Mouse (Mus musculus): ENCODE measurements around the gene Gsg1. TPM values are rescaled to one million over a fixed set of nuclear protein-coding genes. Genes with fewer than 3 reads are reported as not detected.

Gsg1 gene
- polyA plus RNA-seq, 1 experiment from 2014 or later, result 0.87 TPM

- no peak overlapping the region for H3K9ac ChIP-seq (ENCODE audit: low read length)
- H3K27me3 ChIP-seq (ENCODE audit: control insufficient read depth, insufficient read depth, low read length), result no peaks in the 10 kb centered on the region
- no peaks in the 10 kb centered on the region for H3K9me3 ChIP-seq (replicated peaks; ENCODE audit: control insufficient read depth, low read length)
- WGBS, result 67% methylated on average over 4 of the region's 4 CpGs
- H3K4me1 ChIP-seq (ENCODE audit: control insufficient read depth, insufficient read depth, low read length), result peaks cover 7% of the 10 kb centered on the region; the same call in 1 of the 2 replicates
- ATAC-seq (ENCODE audit: insufficient read depth, low FRiP score), result no peak
- H3K4me2 ChIP-seq (ENCODE audit: low read depth, low read length), result no peak overlapping the region
- H3K36me3 ChIP-seq (ENCODE audit: control insufficient read depth, insufficient read depth, low read length), result no peaks in the 10 kb centered on the region
- H3K4me3 ChIP-seq (replicated peaks; ENCODE audit: low read length), result no peak overlapping the region
- no peak overlapping the region for H3K27ac ChIP-seq (ENCODE audit: low read length)
Measured at GRCm38 (mm10) chr6:135204869-135205268, 49.3 kb downstream of the Gsg1 start.

DNA sequence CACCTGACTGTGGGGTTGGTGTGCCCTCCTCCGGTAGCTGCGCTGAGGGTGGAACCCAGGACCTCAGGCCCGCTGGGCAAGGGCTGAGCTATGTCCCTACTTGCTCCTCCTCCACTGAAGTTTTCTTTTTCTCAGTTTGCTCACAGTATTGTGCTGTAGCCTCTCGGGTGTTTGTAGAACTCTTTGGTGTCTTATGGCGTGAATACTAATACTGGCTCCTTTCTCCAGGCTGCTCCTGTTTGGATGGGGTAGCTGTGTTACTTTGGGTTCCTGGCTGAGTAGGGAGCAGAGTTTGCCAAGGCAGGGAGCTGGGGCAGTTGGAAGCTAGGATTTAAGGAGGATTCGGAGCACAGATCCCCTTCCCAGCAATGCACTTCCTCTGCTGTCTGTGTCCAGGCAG lies 50.4 kb downstream of the Gsg1 start:
- Histone ChIP-seq H3K27me3 (ENCODE audit: control insufficient read depth, insufficient read depth, low read length) (no peaks in the 10 kb centered on the region), H3K4me2 (ENCODE audit: low read depth, low read length) (no peak overlapping the region), H3K4me3 (replicated peaks; ENCODE audit: low read length) (no peak overlapping the region), H3K4me1 (ENCODE audit: control insufficient read depth, insufficient read depth, low read length) (peaks cover 8% of the 10 kb centered on the region; the same call in 1 of the 2 replicates), H3K36me3 (ENCODE audit: control insufficient read depth, insufficient read depth, low read length) (no peaks in the 10 kb centered on the region), H3K9me3 (replicated peaks; ENCODE audit: control insufficient read depth, low read length) (no peaks in the 10 kb centered on the region), H3K9ac (ENCODE audit: low read length) (no peak overlapping the region), H3K27ac (ENCODE audit: low read length) (no peak overlapping the region)
- ATAC-seq (ENCODE audit: insufficient read depth, low FRiP score), result no peak
- WGBS, result 69% methylated on average over 6 of the region's 6 CpGs

DNA sequence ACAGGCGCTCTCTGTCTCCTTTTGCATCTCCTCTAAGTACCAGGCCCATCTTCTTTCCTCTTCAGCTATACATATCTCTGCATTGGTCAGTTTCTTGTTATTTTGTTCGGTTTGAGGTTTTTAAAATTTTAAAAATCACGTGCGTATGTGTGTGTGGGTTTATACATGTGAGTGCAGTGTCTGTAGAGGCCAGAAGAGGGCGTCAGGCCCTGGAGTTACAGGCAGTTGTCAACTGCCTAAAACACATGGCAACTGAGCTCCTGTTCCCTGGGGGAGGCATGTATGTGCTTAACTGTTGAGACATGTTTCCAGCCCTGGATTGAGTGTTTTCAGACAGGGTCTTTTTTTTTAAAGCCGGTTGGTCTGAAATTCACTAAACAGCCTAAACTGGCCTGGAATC lies 51.5 kb downstream of the Gsg1 start:
- Histone ChIP-seq H3K4me3 (replicated peaks; ENCODE audit: low read length) (no peak overlapping the region), H3K27me3 (ENCODE audit: control insufficient read depth, insufficient read depth, low read length) (no peaks in the 10 kb centered on the region), H3K9ac (ENCODE audit: low read length) (no peak overlapping the region), H3K36me3 (ENCODE audit: control insufficient read depth, insufficient read depth, low read length) (no peaks in the 10 kb centered on the region), H3K4me2 (ENCODE audit: low read depth, low read length) (no peak overlapping the region), H3K9me3 (replicated peaks; ENCODE audit: control insufficient read depth, low read length) (no peaks in the 10 kb centered on the region), H3K4me1 (ENCODE audit: control insufficient read depth, insufficient read depth, low read length) (peaks cover 10% of the 10 kb centered on the region; the same call in 1 of the 2 replicates), H3K27ac (ENCODE audit: low read length) (no peak overlapping the region)
- 92% methylated on average over 6 of the region's 6 CpGs for WGBS
- no peak for ATAC-seq (ENCODE audit: insufficient read depth, low FRiP score)

DNA sequence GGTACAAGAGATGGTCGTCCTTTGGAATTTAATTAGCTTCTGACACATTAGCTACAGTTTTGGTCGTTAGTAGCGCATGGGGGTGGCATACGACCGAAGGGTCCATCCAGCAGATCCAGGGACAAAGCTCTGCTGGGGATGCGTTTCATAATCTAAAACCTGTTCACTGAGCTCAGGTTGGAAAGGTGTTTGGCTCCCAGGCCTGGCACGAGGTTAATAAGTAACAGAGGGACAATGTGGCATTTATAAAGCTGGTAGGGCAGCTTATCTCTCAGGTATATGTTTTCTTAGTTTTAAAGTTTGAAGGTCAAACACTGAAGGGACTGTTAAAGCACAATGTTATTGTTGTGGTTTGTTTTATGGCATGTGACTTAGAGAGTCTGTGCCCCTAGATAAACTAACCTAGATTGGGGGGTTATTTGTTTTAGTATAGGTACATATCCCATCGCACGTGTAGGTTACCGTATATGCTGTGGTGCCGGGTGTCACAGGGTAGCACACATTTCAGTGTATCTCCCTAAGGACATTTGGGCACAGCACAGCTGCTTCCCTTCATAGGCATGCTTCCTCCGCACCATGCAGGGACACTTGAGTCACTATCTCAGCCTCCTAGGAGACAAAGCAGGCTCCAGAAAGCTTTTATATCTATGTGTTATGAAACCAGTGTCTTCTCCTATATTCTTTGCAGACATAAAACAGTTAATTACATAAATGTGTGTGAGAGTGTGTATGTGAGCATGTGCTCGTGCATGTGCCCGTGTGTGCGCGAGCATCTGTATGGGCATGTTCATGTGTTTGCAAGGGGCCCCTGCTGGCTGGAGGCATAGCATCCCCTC lies 53.8 kb downstream of the Gsg1 start:
- H3K4me2 ChIP-seq (ENCODE audit: low read depth, low read length), result peak overlapping the region; percentile 38
- peak overlapping the region; percentile 67 for H3K27ac ChIP-seq (ENCODE audit: low read length)
- H3K9me3 ChIP-seq (replicated peaks; ENCODE audit: control insufficient read depth, low read length), result no peaks in the 10 kb centered on the region
- no peak overlapping the region; the same call in 1 of the 2 replicates for H3K4me3 ChIP-seq (replicated peaks; ENCODE audit: low read length)
- ATAC-seq (ENCODE audit: insufficient read depth, low FRiP score), result peak; percentile 81
- H3K4me1 ChIP-seq (ENCODE audit: control insufficient read depth, insufficient read depth, low read length), result peaks cover 10% of the 10 kb centered on the region; the same call in 1 of the 2 replicates
- 54% methylated on average over 16 of the region's 16 CpGs for WGBS
- H3K9ac ChIP-seq (ENCODE audit: low read length), result peak overlapping the region; percentile 10; the same call in 1 of the 2 replicates
- no peaks in the 10 kb centered on the region for H3K36me3 ChIP-seq (ENCODE audit: control insufficient read depth, insufficient read depth, low read length)
- no peaks in the 10 kb centered on the region for H3K27me3 ChIP-seq (ENCODE audit: control insufficient read depth, insufficient read depth, low read length)

- Histone ChIP-seq H3K36me3 (ENCODE audit: control insufficient read depth, insufficient read depth, low read length) (no peaks in the 10 kb centered on the region), H3K27ac (ENCODE audit: low read length) (peak overlapping the region; percentile 47), H3K9ac (ENCODE audit: low read length) (peak overlapping the region; percentile 55), H3K9me3 (replicated peaks; ENCODE audit: control insufficient read depth, low read length) (no peaks in the 10 kb centered on the region), H3K4me1 (ENCODE audit: control insufficient read depth, insufficient read depth, low read length) (peaks cover 10% of the 10 kb centered on the region; the same call in 1 of the 2 replicates), H3K27me3 (ENCODE audit: control insufficient read depth, insufficient read depth, low read length) (no peaks in the 10 kb centered on the region), H3K4me3 (replicated peaks; ENCODE audit: low read length) (peak overlapping the region; percentile 76), H3K4me2 (ENCODE audit: low read depth, low read length) (peak overlapping the region; percentile 65)
- WGBS, result 34% methylated on average over 6 of the region's 6 CpGs
- no peak for ATAC-seq (ENCODE audit: insufficient read depth, low FRiP score)
Measured at GRCm38 (mm10) chr6:135198726-135199125, 55.4 kb downstream of the Gsg1 start.

GRCm38 (mm10) chr6:135197921-135198532 lies 56.1 kb downstream of the Gsg1 start, which contains the start of the genes Fam234b and Hebp1:
Gene Fam234b (plus strand): TSS chr6:135197977.
Gene Hebp1 (minus strand): TSS chr6:135198022.
- H3K9me3 ChIP-seq (replicated peaks; ENCODE audit: control insufficient read depth, low read length), result no peaks in the 10 kb centered on the region
- H3K27ac ChIP-seq (ENCODE audit: low read length), result peak within 1 kb of the TSS; percentile 65
- H3K36me3 ChIP-seq (ENCODE audit: control insufficient read depth, insufficient read depth, low read length), result no peaks in the 10 kb centered on the region
- H3K4me2 ChIP-seq (ENCODE audit: low read depth, low read length), result peak within 1 kb of the TSS; percentile 65
- peak within 1 kb of the TSS; percentile 86 for H3K9ac ChIP-seq (ENCODE audit: low read length)
- H3K4me3 ChIP-seq (replicated peaks; ENCODE audit: low read length), result peak within 1 kb of the TSS; percentile 76
- WGBS, result under 1% methylated on average over 52 of the region's 52 CpGs
- no peaks in the 10 kb centered on the region for H3K27me3 ChIP-seq (ENCODE audit: control insufficient read depth, insufficient read depth, low read length)
- peak; percentile 73 for ATAC-seq (ENCODE audit: insufficient read depth, low FRiP score)
- H3K4me1 ChIP-seq (ENCODE audit: control insufficient read depth, insufficient read depth, low read length), result peaks cover 10% of the 10 kb centered on the region; the same call in 1 of the 2 replicates

DNA sequence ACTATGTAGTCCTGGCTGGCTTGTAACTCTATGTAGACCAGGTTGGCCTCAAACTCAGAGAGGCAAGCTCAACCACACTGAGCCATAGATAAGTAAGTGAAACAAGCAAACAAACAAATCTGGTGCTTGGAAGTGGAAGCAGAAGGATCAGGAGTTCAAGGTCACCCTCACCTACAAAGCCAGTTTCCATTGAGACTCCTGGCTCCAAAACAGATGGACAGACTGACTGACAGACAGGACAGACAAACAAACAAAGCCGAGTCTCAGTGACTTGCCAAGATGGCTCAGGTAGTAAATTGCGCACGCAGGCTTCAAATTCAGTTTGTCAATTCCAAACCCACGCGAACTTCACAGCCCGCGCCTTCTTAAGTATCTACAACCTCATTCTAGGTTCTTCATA lies 56.7 kb downstream of the Gsg1 start:
- no peaks in the 10 kb centered on the region for H3K27me3 ChIP-seq (ENCODE audit: control insufficient read depth, insufficient read depth, low read length)
- no peaks in the 10 kb centered on the region for H3K36me3 ChIP-seq (ENCODE audit: control insufficient read depth, insufficient read depth, low read length)
- H3K9ac ChIP-seq (ENCODE audit: low read length), result peak overlapping the region; percentile 86
- H3K27ac ChIP-seq (ENCODE audit: low read length), result no peak overlapping the region
- ATAC-seq (ENCODE audit: insufficient read depth, low FRiP score), result no peak
- H3K4me3 ChIP-seq (replicated peaks; ENCODE audit: low read length), result peak overlapping the region; percentile 76
- H3K4me1 ChIP-seq (ENCODE audit: control insufficient read depth, insufficient read depth, low read length), result peaks cover 10% of the 10 kb centered on the region; the same call in 1 of the 2 replicates
- WGBS, result 7% methylated on average over 7 of the region's 7 CpGs
- peak overlapping the region; percentile 65 for H3K4me2 ChIP-seq (ENCODE audit: low read depth, low read length)
- H3K9me3 ChIP-seq (replicated peaks; ENCODE audit: control insufficient read depth, low read length), result no peaks in the 10 kb centered on the region

GRCm38 (mm10) chr6:135196707-135197106 lies 57.4 kb downstream of the Gsg1 start:
- no peak overlapping the region; the same call in 1 of the 2 replicates for H3K27ac ChIP-seq (ENCODE audit: low read length)
- WGBS, result 62% methylated on average over 8 of the region's 8 CpGs

GRCm38 (mm10) chr6:135194907-135195306 lies 59.2 kb downstream of the Gsg1 start:
- H3K27ac ChIP-seq (ENCODE audit: low read length), result no peak overlapping the region
- no peak for ATAC-seq (ENCODE audit: insufficient read depth, low FRiP score)
- no peak overlapping the region for H3K9ac ChIP-seq (ENCODE audit: low read length)
- H3K4me3 ChIP-seq (replicated peaks; ENCODE audit: low read length), result no peak overlapping the region
- H3K9me3 ChIP-seq (replicated peaks; ENCODE audit: control insufficient read depth, low read length), result no peaks in the 10 kb centered on the region
- WGBS, result 64% methylated on average over 4 of the region's 4 CpGs
- no peak overlapping the region for H3K4me2 ChIP-seq (ENCODE audit: low read depth, low read length)
- H3K27me3 ChIP-seq (ENCODE audit: control insufficient read depth, insufficient read depth, low read length), result no peaks in the 10 kb centered on the region
- no peaks in the 10 kb centered on the region for H3K36me3 ChIP-seq (ENCODE audit: control insufficient read depth, insufficient read depth, low read length)
- 0 out of 2 replicates have a peak, but pooled peaks cover 6% of the 10 kb centered on the region for H3K4me1 ChIP-seq (ENCODE audit: control insufficient read depth, insufficient read depth, low read length)

More at GRCm38 (mm10) chr6:135196707-135197106, 57.4 kb downstream of the Gsg1 start:
- Histone ChIP-seq H3K4me1 (ENCODE audit: control insufficient read depth, insufficient read depth, low read length) (peaks cover 10% of the 10 kb centered on the region; the same call in 1 of the 2 replicates), H3K27me3 (ENCODE audit: control insufficient read depth, insufficient read depth, low read length) (no peaks in the 10 kb centered on the region), H3K9me3 (replicated peaks; ENCODE audit: control insufficient read depth, low read length) (no peaks in the 10 kb centered on the region), H3K4me3 (replicated peaks; ENCODE audit: low read length) (no peak overlapping the region), H3K36me3 (ENCODE audit: control insufficient read depth, insufficient read depth, low read length) (no peaks in the 10 kb centered on the region), H3K9ac (ENCODE audit: low read length) (no peak overlapping the region), H3K4me2 (ENCODE audit: low read depth, low read length) (no peak overlapping the region)
- ATAC-seq (ENCODE audit: insufficient read depth, low FRiP score), result no peak
